23 mouse cellular contexts compared by ENCODE assay signal in the genomic region with DNA sequence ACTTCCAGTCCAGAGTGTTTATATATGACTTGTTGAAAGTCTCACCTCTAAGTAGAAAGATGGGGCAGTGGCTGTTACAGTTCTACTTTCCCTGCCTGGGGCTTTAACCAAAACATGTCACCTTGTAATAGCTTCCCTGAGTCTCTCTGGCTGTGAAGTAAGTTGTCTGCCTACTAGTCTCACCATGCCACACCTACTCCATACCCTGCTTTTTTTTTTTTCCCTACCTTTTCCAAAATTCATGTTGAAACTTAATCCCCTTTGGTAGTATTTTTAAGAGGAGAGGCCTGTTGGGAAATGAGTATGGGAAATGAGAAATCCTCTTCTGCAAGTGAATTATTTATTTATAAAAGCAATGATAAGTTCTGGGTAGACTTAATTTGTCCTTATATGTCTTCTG.
"Had no signal": no experiment of that assay in that cellular context is flagged by ENCODE, and none has a peak within 500 bp of the region (broad histone marks: within the 10 kb centered on the region; RNA-seq: fewer than 3 reads in every experiment).

No protein-coding gene starts in this region.

- H3K36me3 ChIP-seq: heart, embryonic 13.5 days; heart, embryonic 15.5 days; hindbrain, embryonic 10.5 days; hindbrain, embryonic 12.5 days; intestine, embryonic 15.5 days; limb, embryonic 13.5 days; limb, embryonic 15.5 days; liver, embryonic 12.5 days had no signal

- H3K4me1 ChIP-seq: heart, embryonic 13.5 days; heart, embryonic 15.5 days; hindbrain, embryonic 10.5 days; hindbrain, embryonic 12.5 days; intestine, embryonic 15.5 days; limb, embryonic 13.5 days; limb, embryonic 15.5 days; liver, embryonic 12.5 days had no signal

- H3K4me2 ChIP-seq: heart, embryonic 11.5 days; heart, embryonic 13.5 days; heart, embryonic 15.5 days; hindbrain, embryonic 12.5 days; hindbrain, embryonic 14.5 days; intestine, embryonic 15.5 days; limb, embryonic 13.5 days; limb, embryonic 15.5 days; liver, embryonic 12.5 days had no signal

- H3K27ac ChIP-seq: heart, adult 2 months; heart, embryonic 13.5 days; heart, embryonic 15.5 days; hindbrain, embryonic 10.5 days; hindbrain, embryonic 12.5 days; hindbrain, embryonic 14.5 days; intestine, embryonic 15.5 days; layer of hippocampus, adult 2 months; limb, embryonic 13.5 days; limb, embryonic 15.5 days; liver, embryonic 12.5 days; liver, embryonic 14.5 days had no signal

- DNase-seq: gastrocnemius, postnatal 14 days; gastrocnemius, postnatal 36 days; heart, adult 2 months; heart, postnatal 4 days; kidney, adult 18-20 months; kidney, adult 8-10 months; kidney, postnatal 10 days; kidney, postnatal 25 days; kidney, postnatal 4 days had no signal

- H3K9ac ChIP-seq: heart, embryonic 13.5 days; heart, embryonic 15.5 days; hindbrain, embryonic 12.5 days; hindbrain, embryonic 14.5 days; intestine, embryonic 15.5 days; limb, embryonic 13.5 days; limb, embryonic 15.5 days; liver, embryonic 12.5 days; liver, embryonic 14.5 days had no signal

- ATAC-seq: inflammation-experienced regulatory T-cells, adult 6 months; intestine, embryonic 15.5 days; intestine, postnatal 0 days; liver, embryonic 12.5 days had no signal

- H3K9me3 ChIP-seq: heart, embryonic 13.5 days; heart, embryonic 15.5 days; hindbrain, embryonic 10.5 days; hindbrain, embryonic 12.5 days; intestine, embryonic 15.5 days; limb, embryonic 13.5 days; limb, embryonic 15.5 days; liver, embryonic 12.5 days had no signal

- H3K4me3 ChIP-seq: heart, adult 2 months; heart, embryonic 13.5 days; heart, embryonic 15.5 days; hindbrain, embryonic 10.5 days; hindbrain, embryonic 12.5 days; intestine, embryonic 15.5 days; layer of hippocampus, adult 2 months; limb, embryonic 13.5 days; limb, embryonic 15.5 days; liver, embryonic 12.5 days had no signal

- H3K27me3 ChIP-seq: heart, embryonic 13.5 days; heart, embryonic 15.5 days; hindbrain, embryonic 12.5 days; intestine, embryonic 15.5 days; limb, embryonic 13.5 days; limb, embryonic 15.5 days; liver, embryonic 12.5 days had no signal
